Mouse (Mus musculus) brain, adult 2 months (tissue): ENCODE measurements at regions not wholly inside any gene's neighbourhood (a gene's known extent, or its start where the extent isn't known, plus 50 kb on each side); places are given as distances from the start of the nearest gene placed in this dataset.

Source experiments
- DNase-seq: peaks from one replicate; pipeline ENCODE4 v3.0.0; 2011; ENCODE audit warnings: low read depth, low spot score

DNA sequence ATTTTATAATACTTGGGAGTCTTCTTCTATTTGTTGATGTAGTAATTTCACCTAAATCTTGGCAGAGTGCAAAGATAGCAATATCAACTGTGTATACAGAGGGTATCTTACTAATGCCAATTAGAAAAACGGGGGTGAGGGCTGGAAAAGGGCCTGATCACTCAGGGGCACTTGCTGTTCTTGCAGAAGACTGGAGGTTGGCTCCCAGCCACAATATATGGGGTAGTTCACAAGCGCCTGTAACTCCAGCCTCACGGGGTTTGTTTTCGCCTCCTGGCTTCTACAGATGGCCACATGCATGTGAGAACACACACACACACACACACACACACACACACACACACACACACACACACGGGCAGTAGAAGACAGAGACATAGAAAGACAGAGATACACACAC lies 185.7 kb downstream of the Plk2 start:
- no peak for DNase-seq

DNA sequence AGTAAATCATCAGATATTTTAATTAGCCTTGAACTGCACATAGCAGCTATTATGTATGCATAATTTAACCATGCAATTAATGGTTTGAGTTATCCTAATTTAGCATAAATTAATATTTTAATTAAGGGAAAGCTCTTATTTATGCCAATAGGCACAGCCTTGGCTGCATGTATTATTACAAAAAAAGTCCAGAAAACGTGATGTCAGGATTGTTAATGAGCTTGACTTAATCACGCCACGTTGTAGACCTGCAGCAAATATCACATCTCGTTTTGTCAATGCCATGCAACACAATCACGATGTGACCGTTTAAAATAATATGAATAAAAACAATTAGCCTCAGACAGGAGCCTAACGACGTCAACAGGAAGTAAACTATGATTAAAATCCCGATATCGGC lies 189.9 kb downstream of the Plk2 start:
- no peak for DNase-seq

DNA sequence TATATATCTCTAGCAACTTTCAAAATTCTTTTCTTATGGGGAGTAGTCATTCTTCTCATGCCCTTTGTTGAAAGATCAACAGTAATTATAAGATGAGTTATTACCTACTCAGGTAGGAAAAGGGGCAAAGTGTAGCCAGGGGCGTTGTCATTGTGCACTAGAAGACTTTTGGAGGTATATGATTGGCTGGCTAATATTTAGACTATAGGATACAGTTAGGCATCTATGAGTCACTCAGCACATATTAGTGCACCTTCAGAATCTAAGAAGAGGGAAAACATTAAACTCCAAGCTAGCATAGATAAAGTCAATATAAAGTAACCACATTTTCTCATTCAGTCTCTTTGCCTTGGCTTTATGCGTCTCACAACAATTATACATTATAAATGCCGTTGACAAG lies 199.8 kb downstream of the Plk2 start:
- DNase-seq: no peak

- DNase-seq: no peak
Observed at GRCm38 (mm10) chr13:110599666-110600065, 204.8 kb downstream of the Plk2 start.

DNA sequence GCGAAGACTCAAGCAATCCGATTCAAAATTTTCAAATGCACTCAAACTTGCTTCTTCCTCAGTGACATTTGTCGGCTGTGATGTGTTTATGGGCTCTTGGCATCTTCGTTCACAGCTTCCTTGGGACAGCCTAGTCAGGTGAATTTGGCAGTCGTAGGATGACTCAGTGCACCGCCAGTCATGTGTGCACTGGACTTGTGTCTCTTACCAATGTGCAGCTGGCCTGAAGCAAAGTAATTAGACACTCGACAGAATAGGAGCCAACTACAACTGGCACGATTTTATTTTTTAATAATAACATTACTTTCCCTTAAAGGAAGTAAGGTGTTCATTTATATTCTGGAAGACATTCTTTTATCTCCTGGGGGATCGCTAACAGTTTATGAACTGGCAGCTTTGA lies 205.5 kb downstream of the Plk2 start:
- DNase-seq: no peak

DNA sequence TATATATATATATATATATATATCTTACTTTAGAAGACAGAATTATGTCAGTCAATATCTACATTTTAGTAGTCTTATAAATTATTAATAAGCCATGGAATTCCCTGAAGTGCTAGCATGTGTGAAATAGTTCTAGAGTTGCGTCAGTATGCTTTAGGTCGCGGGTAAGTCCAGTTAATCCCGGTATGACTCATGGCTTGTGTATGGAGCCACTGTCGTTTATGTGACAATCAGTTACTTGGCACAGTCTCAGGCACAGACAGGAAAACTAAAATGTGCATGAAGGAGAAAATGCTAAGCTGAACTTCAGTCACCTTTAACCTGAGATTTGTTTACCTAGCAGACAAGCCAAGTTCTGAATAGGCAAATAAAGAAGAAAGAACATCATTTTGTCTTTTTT lies 206.5 kb downstream of the Plk2 start:
- no peak for DNase-seq

DNA sequence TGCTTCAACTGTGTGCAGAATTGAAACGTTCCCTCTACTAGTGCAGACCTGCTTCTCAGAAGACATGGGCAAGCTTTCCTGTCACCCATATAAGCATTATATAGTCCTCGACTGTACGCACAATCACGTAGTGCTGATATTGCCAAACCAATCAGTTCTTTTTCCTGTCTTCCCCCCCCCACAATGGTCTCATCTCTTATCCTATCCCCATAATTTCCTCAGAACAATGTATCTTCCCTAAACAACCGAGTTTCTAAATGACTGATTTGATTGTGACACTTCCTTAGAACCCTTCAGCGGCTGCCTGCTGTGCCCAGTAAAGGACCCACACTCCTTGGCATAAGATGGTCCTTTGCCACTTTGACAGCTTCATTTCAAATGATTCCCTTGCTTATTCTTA lies 207.0 kb downstream of the Plk2 start:
- no peak for DNase-seq

- no peak for DNase-seq
Observed at GRCm38 (mm10) chr13:110602894-110603293, 208.0 kb downstream of the Plk2 start.

GRCm38 (mm10) chr13:110619010-110619409 lies 224.2 kb downstream of the Plk2 start:
- peak; percentile 86 for DNase-seq

- DNase-seq: peak; percentile 67
Observed at GRCm38 (mm10) chr13:110627136-110627535, 232.3 kb downstream of the Plk2 start.

- peak; percentile 97 for DNase-seq
Observed at GRCm38 (mm10) chr13:110627732-110628131, 232.9 kb downstream of the Plk2 start.

DNA sequence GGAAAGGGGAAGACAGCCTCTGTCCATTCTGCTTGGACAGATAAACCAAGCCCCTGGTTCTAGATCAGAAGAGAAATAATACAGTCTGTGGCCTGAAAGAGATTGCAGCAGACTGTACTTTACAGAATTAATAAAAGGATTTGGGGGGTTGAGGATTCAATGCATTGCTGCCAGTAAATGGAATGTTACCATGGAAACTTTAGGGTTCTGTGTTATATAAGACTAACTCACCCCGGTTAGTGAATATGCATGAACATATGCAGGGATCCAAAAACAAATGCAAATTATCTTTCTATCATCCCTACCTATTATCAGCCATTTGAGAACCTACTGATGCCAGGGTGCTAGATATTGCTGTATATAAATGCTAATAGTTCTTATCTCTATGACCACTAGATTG lies 233.4 kb downstream of the Plk2 start:
- DNase-seq: peak; percentile 65

GRCm38 (mm10) chr13:110633261-110633781 lies 238.5 kb downstream of the Plk2 start:
- DNase-seq: no peak

DNA sequence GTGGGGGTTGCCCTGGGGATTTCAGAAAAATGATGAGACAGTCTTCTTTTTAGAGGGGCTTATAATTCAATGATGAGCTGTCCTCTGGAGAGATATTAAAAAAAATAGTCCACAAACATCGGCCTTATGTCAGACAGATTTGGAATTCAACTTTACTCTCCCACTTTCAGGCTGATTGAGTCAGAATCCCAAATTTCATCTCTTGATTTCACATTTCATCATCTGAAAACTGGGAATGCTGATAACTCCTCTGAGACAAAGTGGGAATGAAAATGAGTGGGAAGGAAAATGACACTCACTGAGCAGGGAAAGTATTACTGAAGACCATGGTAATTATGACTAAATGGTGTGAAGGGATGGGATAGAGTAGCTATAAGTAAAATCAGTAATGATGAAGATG lies 239.1 kb downstream of the Plk2 start:
- peak; percentile 42 for DNase-seq

DNA sequence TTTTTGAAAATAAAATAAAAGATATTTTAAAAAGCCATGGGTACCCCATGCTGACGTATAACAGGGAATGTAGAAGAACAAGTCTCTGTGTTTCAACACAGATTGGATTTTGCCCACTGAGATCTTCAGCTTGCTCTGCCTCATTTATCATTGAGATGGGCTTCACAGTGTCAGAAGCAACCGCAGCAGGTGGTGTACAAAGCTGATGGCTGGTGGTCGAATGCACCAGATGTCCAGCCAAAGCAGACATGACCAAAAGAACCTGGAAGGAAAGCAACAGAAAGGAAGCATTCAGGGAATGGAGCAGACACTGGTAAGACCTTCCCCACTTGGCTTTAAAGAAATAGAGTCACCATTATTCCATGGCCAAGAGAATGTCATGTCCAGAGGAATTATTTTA lies 247.9 kb downstream of the Plk2 start:
- DNase-seq: no peak

DNA sequence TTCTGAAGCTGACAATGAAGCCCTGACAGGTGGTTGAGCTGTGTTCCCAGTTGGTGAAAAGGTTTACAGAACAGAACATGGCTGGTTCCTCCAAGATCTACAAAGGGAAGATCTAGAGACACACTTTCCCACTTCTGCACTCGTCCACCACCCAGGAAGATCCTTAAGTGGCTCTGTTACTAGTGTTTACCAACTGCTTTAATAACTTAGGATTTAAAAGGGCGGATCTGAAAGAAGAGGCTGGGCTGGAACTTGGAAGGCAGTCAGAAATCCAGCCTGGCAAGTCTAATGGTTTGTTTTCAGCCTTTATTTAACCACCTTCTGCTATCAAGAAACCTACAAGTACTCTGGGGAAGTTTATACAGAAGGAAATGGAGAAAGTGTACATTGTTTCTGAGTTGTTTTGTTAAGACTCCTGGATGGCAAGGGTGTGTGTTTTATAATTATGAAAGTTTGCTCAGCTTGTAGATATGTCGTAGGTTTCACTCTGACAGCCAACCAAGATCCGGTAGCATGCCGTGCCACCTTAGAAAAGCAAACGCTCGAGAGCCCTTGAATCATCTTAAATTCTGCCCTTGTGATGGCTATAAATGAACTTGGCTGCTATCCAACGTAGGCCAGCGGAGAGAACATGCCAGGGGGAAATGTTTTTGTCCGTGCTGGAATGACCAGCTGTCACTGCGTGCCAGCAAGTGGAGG lies 248.5 kb downstream of the Plk2 start:
- DNase-seq: peak; percentile 63

DNA sequence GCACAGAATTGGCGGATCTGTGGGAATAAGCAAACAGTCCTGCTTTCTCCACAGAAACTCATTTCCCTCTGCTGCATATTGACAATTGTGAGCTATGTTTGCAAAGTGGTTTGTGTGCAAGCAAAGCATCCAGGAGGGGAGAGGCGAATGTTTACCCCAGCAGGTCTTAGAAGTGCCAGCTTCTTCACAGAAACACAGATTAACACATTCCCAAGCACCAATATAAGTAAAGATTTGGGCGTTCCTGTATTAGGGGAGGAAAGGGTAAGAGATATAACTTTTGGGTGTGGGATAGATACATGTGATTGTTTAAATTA lies 249.0 kb downstream of the Plk2 start:
- DNase-seq: no peak

- DNase-seq: no peak
Observed at GRCm38 (mm10) chr13:110649378-110649777, 254.5 kb downstream of the Plk2 start.

GRCm38 (mm10) chr13:110649870-110650497 lies 255.1 kb downstream of the Plk2 start:
- peak; percentile 88 for DNase-seq

DNA sequence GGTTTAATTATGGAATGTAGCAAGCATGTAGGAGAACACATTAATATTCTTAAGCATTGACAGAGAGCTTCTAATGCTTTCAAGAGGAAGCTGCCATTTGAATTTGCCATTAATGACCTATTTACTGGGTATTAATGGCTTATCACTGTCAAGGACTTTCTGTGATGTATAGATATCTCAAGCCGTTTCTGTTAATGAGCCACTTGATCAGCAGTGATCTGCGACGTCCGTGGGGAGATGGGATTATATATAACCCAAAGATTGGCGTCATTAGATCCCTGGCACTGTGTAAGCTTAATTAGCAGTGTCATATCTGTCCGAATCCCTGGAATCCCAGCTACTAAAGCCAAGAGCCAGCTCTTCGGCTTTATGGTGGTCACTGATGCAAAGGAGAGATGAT lies 257.4 kb downstream of the Plk2 start:
- no peak for DNase-seq

- no peak for DNase-seq
Observed at GRCm38 (mm10) chr13:110665073-110665800, 270.4 kb downstream of the Plk2 start.

GRCm38 (mm10) chr13:110667276-110667956 lies 272.6 kb downstream of the Plk2 start:
- no peak for DNase-seq
